Mouse (Mus musculus): Measurements from ENCODE around the gene Dock6.

The Dock6 gene

GRCm38 (mm10) chr9:21846755-21847341 lies 5.6 kb downstream of the Dock6 start:
- peak; percentile 67 for DNase-seq (ENCODE audit: low spot score)

DNA sequence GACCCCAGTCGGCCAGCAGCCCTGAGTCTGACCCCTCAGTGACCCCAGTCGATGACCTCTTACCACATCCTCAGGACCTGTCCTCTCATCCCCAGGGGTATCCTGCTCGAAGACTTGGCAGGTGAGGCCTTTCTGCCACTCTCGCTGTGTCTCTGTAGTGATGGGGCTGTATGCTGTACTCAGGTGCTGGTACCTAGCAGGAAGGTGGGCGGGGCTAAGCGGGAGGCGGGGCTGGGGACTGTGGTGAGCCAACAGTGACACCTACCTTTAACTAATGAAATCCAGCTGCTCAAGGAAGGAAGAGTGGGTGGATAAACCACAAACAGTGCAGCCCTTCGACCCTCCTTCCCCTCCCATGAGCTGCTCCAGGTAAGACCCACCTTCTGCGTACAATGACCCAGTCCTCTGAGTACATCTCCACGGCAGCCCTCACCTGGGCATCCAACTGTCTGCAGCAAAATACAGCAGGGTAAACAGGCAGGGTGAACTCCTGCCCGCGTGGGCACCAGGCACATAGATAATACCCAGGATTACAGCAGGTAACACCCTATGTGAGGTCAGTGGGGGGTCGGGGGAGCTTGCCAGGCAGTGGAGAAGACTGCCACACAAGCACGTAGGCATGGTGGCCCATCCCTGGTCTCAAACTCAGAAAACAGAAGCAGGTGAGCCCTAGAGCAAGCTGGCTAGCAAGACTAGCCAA lies 6.9 kb downstream of the Dock6 start:
- peak; percentile 43 for DNase-seq (ENCODE audit: low spot score)

GRCm38 (mm10) chr9:21843086-21843485 lies 9.3 kb downstream of the Dock6 start:
- DNase-seq (ENCODE audit: low spot score) = no peak

GRCm38 (mm10) chr9:21842391-21842790 lies 10.0 kb downstream of the Dock6 start:
- no peak for DNase-seq (ENCODE audit: low spot score)

DNA sequence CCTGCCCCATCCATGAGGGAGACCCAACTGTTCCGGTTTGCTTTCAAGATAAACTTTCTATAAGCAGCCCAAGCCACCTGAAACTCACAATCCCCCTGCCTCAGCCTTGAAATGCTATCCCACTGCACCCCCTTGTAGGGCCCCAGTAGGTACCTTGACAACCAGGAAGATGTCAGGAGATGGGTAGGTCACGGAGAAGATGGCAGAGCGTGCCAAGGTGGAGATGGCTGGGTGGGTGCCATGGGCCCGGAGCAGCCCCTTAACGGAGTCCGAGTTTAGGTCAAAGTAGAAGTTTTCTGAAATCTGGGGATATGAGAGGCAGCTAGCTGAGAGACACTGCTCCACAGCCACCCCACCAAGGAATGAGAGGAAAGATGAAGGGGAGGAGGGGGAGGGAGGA lies 11.1 kb downstream of the Dock6 start:
- DNase-seq (ENCODE audit: low spot score) = no peak

- peak; percentile 72 for DNase-seq (ENCODE audit: low spot score)
Observed at GRCm38 (mm10) chr9:21840115-21840787, 12.2 kb downstream of the Dock6 start.

DNA sequence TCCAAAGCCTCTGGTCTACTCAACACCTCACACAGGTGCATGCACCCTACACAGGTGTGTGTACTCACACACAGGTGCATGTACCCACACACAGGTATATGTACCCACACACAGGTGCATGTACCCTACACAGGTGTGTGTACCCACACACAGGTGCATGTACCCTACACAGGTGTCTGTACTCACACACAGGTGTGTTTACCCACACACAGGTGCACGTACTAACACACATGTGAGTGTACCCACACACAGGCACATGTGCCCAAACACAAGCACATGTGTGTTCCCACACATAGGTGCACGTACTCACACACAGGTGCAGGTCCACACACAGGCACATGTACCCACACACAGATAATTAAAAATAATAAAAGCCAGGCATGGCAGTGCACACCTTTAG lies 14.7 kb downstream of the Dock6 start:
- no peak for DNase-seq (ENCODE audit: low spot score)

- DNase-seq (ENCODE audit: low spot score) = no peak
Observed at GRCm38 (mm10) chr9:21835258-21835912, 17.1 kb downstream of the Dock6 start, which contains the start of gene Angptl8. Gene Angptl8, plus strand, starts transcription at chr9:21835510.

DNA sequence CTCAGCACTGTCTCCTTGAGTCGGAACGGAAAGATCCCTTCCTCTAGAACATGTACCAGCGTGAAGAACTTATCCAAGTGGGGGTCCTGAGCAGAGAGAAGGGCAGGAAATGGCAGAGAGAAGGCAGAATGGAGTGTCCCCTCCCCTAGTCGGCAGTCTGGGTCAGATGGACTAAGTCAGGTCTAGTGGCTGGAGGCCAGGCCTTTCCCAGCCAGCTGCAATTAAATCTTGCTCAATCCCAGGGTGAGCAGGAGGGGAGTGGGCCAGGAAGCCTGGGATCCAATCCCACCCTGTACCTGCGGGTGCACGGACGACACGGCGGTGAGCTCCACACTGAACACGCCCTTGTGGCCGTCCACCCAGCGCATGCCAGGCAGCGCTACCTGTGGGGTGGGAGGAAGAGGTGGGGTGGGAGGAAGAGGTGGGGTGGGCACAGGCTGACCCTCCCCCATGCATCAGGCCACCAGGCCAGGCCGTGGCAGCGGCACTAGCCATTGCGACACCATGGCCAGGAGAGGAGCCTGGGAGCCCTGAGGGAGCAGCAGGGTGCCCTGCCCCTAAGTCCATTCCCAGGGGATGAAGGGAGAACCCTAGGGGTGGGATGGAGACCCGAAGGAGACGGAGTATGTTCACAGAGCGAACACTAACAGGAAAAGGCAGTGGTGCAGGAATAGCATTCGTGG lies 20.7 kb downstream of the Dock6 start:
- DNase-seq (ENCODE audit: low spot score) = no peak

DNA sequence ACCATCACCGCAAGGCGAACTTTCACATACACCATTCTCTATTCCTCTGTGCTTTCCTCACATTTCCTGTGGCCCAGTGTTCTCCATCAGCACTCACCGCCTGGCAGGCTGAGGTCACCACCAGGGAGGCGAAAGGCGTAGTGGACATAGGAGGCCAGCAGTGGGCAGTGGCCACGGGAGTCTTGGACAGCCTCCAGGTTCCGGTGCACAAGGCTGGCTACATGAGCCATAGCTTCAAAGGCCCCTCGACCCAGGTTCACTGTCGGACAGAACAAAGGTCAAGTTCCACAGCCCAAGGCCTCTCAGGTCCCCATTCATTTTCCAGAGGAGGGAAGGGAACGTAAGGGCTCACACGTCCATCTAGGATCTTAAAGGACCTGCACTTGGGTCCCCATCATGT lies 21.5 kb downstream of the Dock6 start:
- no peak for DNase-seq (ENCODE audit: low spot score)

- DNase-seq (ENCODE audit: low spot score) = no peak
Observed at GRCm38 (mm10) chr9:21830461-21830850, 22.0 kb downstream of the Dock6 start.

DNA sequence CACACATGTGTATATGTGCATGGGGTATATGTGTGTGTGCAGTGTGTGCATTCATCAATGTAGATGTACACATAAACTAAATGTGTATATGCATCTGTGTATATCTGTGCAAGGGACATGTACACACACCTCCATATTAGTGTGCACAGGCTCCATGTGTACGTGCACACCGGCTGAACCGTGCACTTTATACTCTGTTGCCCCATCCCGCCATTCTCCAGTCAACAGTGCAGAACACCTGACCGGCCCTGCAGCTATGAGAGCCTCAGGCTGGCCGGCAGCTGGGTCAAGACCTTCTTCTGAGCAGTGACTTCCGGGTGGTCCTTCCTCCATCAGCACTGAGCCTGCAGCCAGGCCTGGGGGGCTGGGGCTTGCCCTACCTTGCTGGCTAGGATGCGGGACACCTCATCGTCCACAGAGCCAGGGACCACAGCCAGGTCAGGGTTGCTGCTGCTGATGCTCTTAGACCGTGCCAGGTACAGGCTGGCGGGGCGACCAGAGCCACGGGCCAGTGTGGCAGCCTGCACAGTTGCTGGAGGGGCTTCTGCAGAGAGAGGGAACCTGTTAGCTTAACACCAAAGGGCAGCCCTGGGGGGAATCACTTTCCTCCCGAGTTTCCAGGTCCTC lies 22.5 kb downstream of the Dock6 start:
- no peak for DNase-seq (ENCODE audit: low spot score)

- DNase-seq (ENCODE audit: low spot score) = no peak
Observed at GRCm38 (mm10) chr9:21824366-21824765, 28.1 kb downstream of the Dock6 start.

DNA sequence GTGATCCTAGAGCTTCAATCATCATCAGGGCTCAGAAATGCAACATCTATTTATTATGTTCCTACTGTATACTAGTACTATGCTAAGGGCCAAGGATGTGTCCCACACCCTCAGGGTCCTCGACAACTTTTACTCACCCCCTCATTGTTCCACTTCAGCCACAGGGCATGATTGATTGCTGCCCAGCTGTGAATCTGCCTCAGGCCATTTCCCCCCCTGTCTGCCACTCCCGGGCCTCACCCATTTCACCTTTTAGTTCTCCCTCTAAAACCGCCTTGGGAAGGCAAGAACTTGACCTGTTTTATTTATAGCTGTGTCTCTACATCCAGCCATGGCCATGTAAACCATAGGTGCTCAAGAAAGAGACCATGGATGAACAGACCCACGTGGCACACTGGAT lies 28.5 kb downstream of the Dock6 start:
- no peak for DNase-seq (ENCODE audit: low spot score)

DNA sequence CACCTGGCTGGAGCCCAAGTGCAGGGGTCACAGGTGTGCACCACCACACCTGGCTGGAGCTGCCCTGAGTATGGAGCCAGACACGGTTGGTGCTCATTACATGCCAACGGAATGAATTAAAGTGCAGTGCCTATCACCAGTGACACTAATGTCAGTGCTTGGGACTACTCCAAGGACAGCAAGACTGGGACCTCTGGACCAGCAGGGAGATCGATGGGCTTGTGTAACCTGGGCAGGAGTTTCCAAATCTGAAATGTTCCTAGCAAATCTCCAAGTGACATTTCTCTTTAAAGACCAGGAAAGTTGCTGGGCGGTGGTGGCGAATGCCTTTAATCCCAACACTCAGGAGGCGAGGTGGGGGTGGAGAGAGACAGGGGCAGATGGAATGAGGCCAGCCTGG lies 29.7 kb downstream of the Dock6 start:
- DNase-seq (ENCODE audit: low spot score) = no peak

GRCm38 (mm10) chr9:21820183-21820582 lies 32.3 kb downstream of the Dock6 start:
- DNase-seq (ENCODE audit: low spot score) = no peak

- DNase-seq (ENCODE audit: low spot score) = no peak
Observed at GRCm38 (mm10) chr9:21819181-21819729, 33.2 kb downstream of the Dock6 start.

DNA sequence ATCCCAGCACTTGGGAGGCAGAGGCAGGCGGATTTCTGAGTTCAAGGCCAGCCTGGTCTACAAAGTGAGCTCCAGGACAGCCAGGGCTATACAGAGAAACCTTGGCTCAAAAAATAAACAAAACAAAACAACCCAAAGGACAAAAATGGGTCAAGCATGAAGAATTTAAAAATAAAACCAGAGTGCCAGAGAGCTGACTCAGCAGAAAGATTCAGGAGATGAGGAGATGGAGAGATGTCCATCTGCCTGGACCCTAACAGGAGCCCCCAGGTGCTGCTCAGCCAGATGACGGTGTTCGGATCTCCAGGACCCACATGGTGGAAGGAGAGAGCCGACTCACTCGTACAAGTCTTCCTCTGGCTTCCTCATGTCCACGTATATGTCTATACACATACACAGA lies 33.9 kb downstream of the Dock6 start:
- no peak for DNase-seq (ENCODE audit: low spot score)

DNA sequence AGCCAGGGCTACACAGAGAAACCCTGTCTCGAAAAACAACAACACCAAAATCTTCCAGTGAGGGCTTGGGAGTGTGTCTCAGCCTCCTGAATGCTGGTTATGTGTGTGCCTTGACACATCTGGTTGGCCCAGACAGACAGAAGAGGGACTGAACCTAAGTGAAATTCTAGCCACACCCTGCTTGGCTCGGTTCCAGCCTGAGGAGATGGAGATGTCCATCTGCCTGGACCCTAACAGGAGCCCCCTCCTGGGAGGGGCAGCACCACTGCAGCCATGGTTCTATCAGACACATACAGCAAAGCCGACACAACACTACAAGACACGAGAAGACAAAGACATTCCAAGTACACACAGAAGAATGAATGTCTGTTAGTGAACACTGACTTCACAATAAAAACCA lies 34.3 kb downstream of the Dock6 start:
- no peak for DNase-seq (ENCODE audit: low spot score)

DNA sequence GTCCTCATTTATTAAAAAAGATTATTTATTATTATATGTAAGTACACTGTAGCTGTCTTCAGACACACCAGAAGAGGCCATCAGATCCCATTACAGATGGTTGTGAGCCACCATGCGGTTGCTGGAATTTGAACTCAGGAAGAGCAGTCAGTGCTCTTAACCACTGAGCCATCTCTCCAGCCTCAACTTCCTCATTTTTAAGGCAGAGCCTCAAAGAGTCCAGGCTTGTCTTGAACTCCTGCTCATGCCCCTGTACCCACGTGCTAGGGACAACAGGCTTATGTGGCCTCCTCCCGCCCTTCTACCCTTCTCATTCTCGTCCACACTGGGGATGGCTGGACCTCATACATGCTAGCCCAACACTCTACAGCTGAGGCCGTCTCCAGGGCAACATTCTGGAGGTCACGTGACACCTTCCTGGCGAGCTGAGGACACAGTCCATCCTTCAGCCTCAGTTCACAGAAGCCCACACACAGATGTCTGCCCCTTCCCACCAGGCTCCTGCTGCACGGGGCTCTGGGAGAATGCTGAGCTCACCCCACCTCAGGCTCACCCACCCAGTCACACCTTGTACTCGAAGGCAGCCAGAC lies 35.6 kb downstream of the Dock6 start:
- DNase-seq (ENCODE audit: low spot score) = no peak

DNA sequence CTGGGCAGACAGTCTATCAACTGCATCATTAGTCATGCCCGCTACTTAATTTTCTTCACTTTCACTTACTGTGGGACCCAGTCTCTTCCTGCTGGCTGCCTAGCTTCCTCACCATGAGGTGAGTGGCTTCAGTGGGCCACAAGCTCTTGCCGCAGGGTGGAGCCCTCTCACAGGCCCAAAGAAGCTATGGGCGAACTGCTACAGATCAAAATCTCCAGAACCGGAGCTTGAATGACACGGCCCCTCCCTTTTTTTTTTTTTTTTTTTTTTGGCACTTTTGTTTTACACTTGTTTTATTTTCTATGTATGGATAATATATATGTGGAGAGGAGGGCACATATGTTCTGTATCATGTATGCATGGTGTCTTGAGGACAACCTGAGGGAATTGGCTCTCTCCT lies 41.3 kb downstream of the Dock6 start:
- no peak for DNase-seq (ENCODE audit: low spot score)
